Mouse (Mus musculus) embryonic facial prominence, embryonic 14.5 days (tissue): ENCODE measurements around the gene Olfr487. TPM values are rescaled to one million over a fixed set of nuclear protein-coding genes. Genes with fewer than 3 reads are reported as not detected.
"Not testable (repeated sequence)": the region's sequence is repeated elsewhere in the genome, so short reads cannot be mapped to it uniquely, and the experiment has no call there.

Source experiments
- ATAC-seq: fragments of 200-750 bp; cut with Nextera tagmentation; 2 replicates; pipeline ENCODE4 v1.8.0; 2017; ENCODE audit warnings: low read depth, moderate number of reproducible peaks, moderate TSS enrichment
- DNase-seq: peaks from one replicate; pipeline ENCODE4 v3.0.0-alpha.2; 2015; ENCODE audit warnings: low spot score
- H3K27ac ChIP-seq: fragments of 300-500 bp; sonication (generic); replicated peaks from 2 replicates; pipeline ENCODE4 v1.5.1; 2014; ENCODE audit warnings: low read depth, mild to moderate bottlenecking, low read length, moderate library complexity
- H3K27me3 ChIP-seq: fragments of 300-500 bp; sonication (generic); replicated peaks from 2 replicates; pipeline ENCODE4 v1.6.1; 2014; ENCODE audit warnings: low read length; ENCODE audit not compliant: control insufficient read depth, insufficient read depth
- H3K36me3 ChIP-seq: fragments of 300-500 bp; sonication (generic); 2 replicates; pipeline ENCODE4 v1.6.1; 2014; ENCODE audit warnings: low read length, mixed read lengths; ENCODE audit not compliant: control insufficient read depth, insufficient read depth
- H3K4me1 ChIP-seq: fragments of 300-500 bp; sonication (generic); 2 replicates; pipeline ENCODE4 v1.6.1; 2014; ENCODE audit warnings: antibody characterized with exemption, low read length; ENCODE audit not compliant: control insufficient read depth, insufficient read depth
- H3K4me2 ChIP-seq: fragments of 300-500 bp; sonication (generic); 2 replicates; pipeline ENCODE4 v1.6.1; 2014; ENCODE audit warnings: low read depth, mild to moderate bottlenecking, low read length, moderate library complexity, mixed read lengths
- H3K4me3 ChIP-seq: fragments of 300-500 bp; sonication (generic); 2 replicates; pipeline ENCODE4 v1.5.1; 2014; ENCODE audit warnings: low read depth, mild to moderate bottlenecking, low read length
- H3K9ac ChIP-seq: fragments of 300-500 bp; sonication (generic); 2 replicates; pipeline ENCODE4 v1.6.1; 2014; ENCODE audit warnings: low read depth, mild to moderate bottlenecking, low read length, moderate library complexity, mixed read lengths
- H3K9me3 ChIP-seq: fragments of 300-500 bp; sonication (generic); 2 replicates; pipeline ENCODE4 v1.6.1; 2016; ENCODE audit warnings: low read length; ENCODE audit not compliant: control insufficient read depth
- WGBS: fragments of 180-500 bp; shearing (Covaris S2); extraction: QIAGEN DNeasy Blood & Tissue Kit; methylation state at CpG from one replicate; pipeline ENCODE4 v1.1.7; 2014; 5-methylcytosine and 5-hydroxymethylcytosine counted together
- polyA plus RNA-seq: library from polyadenylated mRNA; unstranded; fragments of >200 nt; fragmentation: Nextera tagmentation; extraction: Ambion mirVana; gene quantifications from 2 replicates; pipeline ENCODE4 v1.2.1, GENCODE M21; 2014

Gene Olfr487
- polyA plus RNA-seq, 1 experiment from 2014 or later, result not detected

GRCm38 (mm10) chr7:108172642-108173041 lies 41.8 kb downstream of the Olfr487 start, which contains the start of gene Olfr486:
TSS of gene Olfr486 (minus strand) at chr7:108172742.
- DNase-seq, H3K27ac ChIP-seq, H3K27me3 ChIP-seq, H3K4me1 ChIP-seq, H3K36me3 ChIP-seq, H3K9me3 ChIP-seq, H3K9ac ChIP-seq, H3K4me3 ChIP-seq, H3K4me2 ChIP-seq, ATAC-seq: not testable (repeated sequence)
- 88% methylated on average over 1 of the region's 1 CpGs for WGBS

- Histone ChIP-seq H3K4me1 (no peaks in the 10 kb centered on the region), H3K9ac (no peak within 1 kb of the TSS), H3K9me3 (no peaks in the 10 kb centered on the region), H3K36me3 (no peaks in the 10 kb centered on the region), H3K27me3 (no peaks in the 10 kb centered on the region), H3K27ac (no peak within 1 kb of the TSS), H3K4me2 (no peak within 1 kb of the TSS), H3K4me3 (no peak within 1 kb of the TSS)
- ATAC-seq (no peak), DNase-seq (no peak)
These were observed 54.7 kb downstream of the Olfr487 start, which contains the start of gene Olfr485 for GRCm38 (mm10) chr7:108159771-108160170. TSS of gene Olfr485 (minus strand) at chr7:108159871.

Other genes starting within 250 kb of the Olfr487 start
- not detected in 2 replicates for gene Olfr476, start 249.8 kb downstream of the Olfr487 start, polyA plus RNA-seq
- gene Olfr477, start 227.9 kb downstream of the Olfr487 start, polyA plus RNA-seq, result not detected in 2 replicates
- not detected in 2 replicates for gene Olfr478, start 180.6 kb downstream of the Olfr487 start, polyA plus RNA-seq
- not detected in 2 replicates for gene Olfr479, start 163.9 kb downstream of the Olfr487 start, polyA plus RNA-seq
- not detected in 2 replicates for gene Olfr480, start 147.3 kb downstream of the Olfr487 start, polyA plus RNA-seq
- 0.14 TPM in 1 of 2 replicates, not detected in the other for gene Olfr481, start 134.8 kb downstream of the Olfr487 start, polyA plus RNA-seq
- gene Olfr482, start 117.0 kb downstream of the Olfr487 start, polyA plus RNA-seq, result 0.10 and 0.14 TPM in 2 replicates
- gene Olfr483, start 113.8 kb downstream of the Olfr487 start, polyA plus RNA-seq, result not detected in 2 replicates
- not detected in 2 replicates for gene Olfr484, start 87.2 kb downstream of the Olfr487 start, polyA plus RNA-seq
- 0.31 TPM in 1 of 2 replicates, not detected in the other for gene Olfr485, start 54.8 kb downstream of the Olfr487 start, polyA plus RNA-seq
- not detected in 2 replicates for gene Olfr486, start 41.9 kb downstream of the Olfr487 start, polyA plus RNA-seq
- not detected in 2 replicates for gene Olfr488, start 43.7 kb upstream of the Olfr487 start, polyA plus RNA-seq
- not detected in 2 replicates for gene Olfr490, start 74.3 kb upstream of the Olfr487 start, polyA plus RNA-seq
- 0.13 TPM in 1 of 2 replicates, not detected in the other for gene Olfr491, start 98.8 kb upstream of the Olfr487 start, polyA plus RNA-seq
- not detected in 2 replicates for gene Olfr492, start 109.0 kb upstream of the Olfr487 start, polyA plus RNA-seq
- gene Olfr493, start 132.3 kb upstream of the Olfr487 start, polyA plus RNA-seq, result not detected in 2 replicates
- gene Olfr494, start 150.7 kb upstream of the Olfr487 start, polyA plus RNA-seq, result 0.22 TPM in 1 of 2 replicates, not detected in the other
- 0.11 TPM in 1 of 2 replicates, not detected in the other for gene Olfr495, start 178.5 kb upstream of the Olfr487 start, polyA plus RNA-seq
- not detected in 2 replicates for gene Olfr497, start 205.8 kb upstream of the Olfr487 start, polyA plus RNA-seq